In genomic region chr15:62214300-62214699, GRCm38 (mm10) we compare ENCODE assay signal across 24 mouse cellular contexts.
A peak's percentile ranks its signal among the peaks of the same experiment; 100 is the strongest.
DNase-seq lines count a peak whose midpoint lies in the region; ATAC-seq and TF ChIP-seq lines count a peak whose summit lies in the region.
"Had no signal": no experiment of that assay in that cellular context is flagged by ENCODE, and none has a peak within 500 bp of the region (broad histone marks: within the 10 kb centered on the region; RNA-seq: fewer than 3 reads in every experiment).

No protein-coding gene starts in this region.

- H3K27ac ChIP-seq in liver, embryonic 14.5 days, result no peak overlapping the region; the same call in 1 of the 2 replicates
- H3K27ac ChIP-seq in thymus, adult 2 months (ENCODE audit: control insufficient read depth, insufficient read depth, low read length), result no peak overlapping the region
- H3K27ac ChIP-seq: embryonic facial prominence, embryonic 12.5 days; forebrain, embryonic 13.5 days; gastrocnemius, adult 2 months; heart, embryonic 15.5 days; hindbrain, embryonic 13.5 days; hindbrain, postnatal 0 days had no signal

- H3K9me3 ChIP-seq in liver, embryonic 14.5 days (ENCODE audit: control insufficient read depth, low read length), result no peaks in the 10 kb centered on the region
- H3K9me3 ChIP-seq: embryonic facial prominence, embryonic 12.5 days; forebrain, embryonic 13.5 days; heart, embryonic 15.5 days; hindbrain, embryonic 13.5 days had no signal

- H3K4me3 ChIP-seq in liver, embryonic 14.5 days (ENCODE audit: insufficient read depth in 1 of 2, low read depth in 2 of 2, low read length in 2 of 2), result no peak overlapping the region
- no peak overlapping the region for H3K4me3 ChIP-seq in thymus, adult 2 months (ENCODE audit: control insufficient read depth, insufficient read depth, low read length)
- H3K4me3 ChIP-seq: embryonic facial prominence, embryonic 12.5 days; forebrain, embryonic 13.5 days; gastrocnemius, adult 2 months; heart, embryonic 15.5 days; hindbrain, embryonic 13.5 days had no signal

- 41% methylated on average over 4 of the region's 4 CpGs for WGBS in liver, embryonic 14.5 days (ENCODE audit: insufficient replicate concordance)
- 98% methylated on average over 4 of the region's 4 CpGs for WGBS in thymus, adult 2 months

- peak; percentile 54; the same call in 1 of the 2 replicates for TF ChIP-seq EP300 in liver, embryonic 14.5 days (IDR thresholded peaks at IDR 0.05; ENCODE audit: low read depth)

- H3K9ac ChIP-seq in liver, embryonic 14.5 days (replicated peaks), result 0 out of 2 replicates have a peak overlapping the region, but pooled peaks have one; percentile 9
- H3K9ac ChIP-seq: embryonic facial prominence, embryonic 12.5 days; forebrain, embryonic 13.5 days; forebrain, postnatal 0 days; heart, embryonic 15.5 days; hindbrain, embryonic 13.5 days had no signal

- ATAC-seq in erythroblast, adult 5-6 weeks (replicated peaks; ENCODE audit: low FRiP score, poor library complexity, severe bottlenecking), result 0 out of 2 replicates have a peak, but pooled peaks have one; percentile 27
- peak; percentile 25; the same call in 1 of the 2 replicates for ATAC-seq in liver, embryonic 14.5 days (ENCODE audit: insufficient read depth)
- ATAC-seq in megakaryocyte-erythroid progenitor cell, adult 5-6 weeks (replicated peaks; ENCODE audit: low FRiP score, low TSS enrichment, poor library complexity, severe bottlenecking), result peak; percentile 21; the same call in 1 of the 2 replicates
- ATAC-seq: forebrain, embryonic 13.5 days; forebrain, postnatal 0 days; hindbrain, postnatal 0 days; Patski had no signal

- TF ChIP-seq CTCF in liver, embryonic 14.5 days (IDR thresholded peaks at IDR 0.05; ENCODE audit: low read depth), result no peak
- TF ChIP-seq CTCF in thymus, adult 2 months (IDR thresholded peaks at IDR 0.05; ENCODE audit: borderline replicate concordance, control insufficient read depth, extremely low read depth, insufficient read depth, low read length, poor library complexity), result no peak

- no peaks in the 10 kb centered on the region for H3K27me3 ChIP-seq in liver, embryonic 14.5 days (ENCODE audit: control insufficient read depth, insufficient read depth, low read length)
- no peaks in the 10 kb centered on the region for H3K27me3 ChIP-seq in thymus, adult 2 months (ENCODE audit: control insufficient read depth, insufficient read depth, low read length)
- H3K27me3 ChIP-seq: embryonic facial prominence, embryonic 12.5 days; forebrain, embryonic 13.5 days; heart, embryonic 15.5 days; hindbrain, embryonic 13.5 days; Patski had no signal

- H3K36me3 ChIP-seq in liver, embryonic 14.5 days (replicated peaks; ENCODE audit: control insufficient read depth, insufficient read depth, low read depth), result no peaks in the 10 kb centered on the region; the same call in 1 of the 2 replicates
- no peaks in the 10 kb centered on the region for H3K36me3 ChIP-seq in thymus, adult 2 months (ENCODE audit: control insufficient read depth, insufficient read depth, low read length)
- H3K36me3 ChIP-seq: embryonic facial prominence, embryonic 12.5 days; heart, embryonic 15.5 days; hindbrain, embryonic 13.5 days had no signal

- H3K4me1 ChIP-seq in liver, embryonic 14.5 days (replicated peaks; ENCODE audit: control insufficient read depth in 2 of 2, insufficient read depth in 2 of 2, low read length in 1 of 2), result peaks cover 36 to 43% of the 10 kb centered on the region in 2 experiments
- peaks cover 7% of the 10 kb centered on the region for H3K4me1 ChIP-seq in thymus, adult 2 months (replicated peaks; ENCODE audit: control insufficient read depth, insufficient read depth, low read length)
- H3K4me1 ChIP-seq: embryonic facial prominence, embryonic 12.5 days; forebrain, embryonic 13.5 days had no signal

- peak; percentile 11 for DNase-seq in testis, postnatal 14 days (ENCODE audit: low spot score)
- no peak for DNase-seq in testis, postnatal 10 days (ENCODE audit: low spot score)
- no peak for DNase-seq in liver, embryonic 14.5 days (ENCODE audit: low read depth in 3 of 3, low spot score in 3 of 3)
- DNase-seq in spleen, postnatal 36 days (ENCODE audit: low spot score in 2 of 2), result no peak
- no peak for DNase-seq in kidney, postnatal 10 days
- no peak for DNase-seq in thymus, adult 2 months
- DNase-seq: adrenal gland, adult 8-10 months; adrenal gland, postnatal 36 days; cerebellum, adult 11 months; cerebellum, adult 8-10 months; cerebellum, postnatal 14 days; forebrain, postnatal 0 days; gastrocnemius, adult 2 months; gastrocnemius, postnatal 25 days; heart, adult 11 months; heart, postnatal 14 days had no signal

- no peak for TF ChIP-seq POLR2A in thymus, adult 2 months (IDR thresholded peaks at IDR 0.05; ENCODE audit: control insufficient read depth, extremely low read depth, insufficient read depth, low read length, poor library complexity)

- peak overlapping the region; percentile 25 for H3K4me2 ChIP-seq in liver, embryonic 14.5 days (ENCODE audit: low read depth)
- H3K4me2 ChIP-seq: embryonic facial prominence, embryonic 12.5 days; forebrain, embryonic 13.5 days; heart, embryonic 15.5 days; hindbrain, embryonic 13.5 days had no signal
